Mouse (Mus musculus) ES-Bruce4 (cell line): ENCODE measurements around the gene Nol4l. TPM values are rescaled to one million over a fixed set of nuclear protein-coding genes. Genes with fewer than 3 reads are reported as not detected.

Experiments
- H3K27ac ChIP-seq: 2 replicates; pipeline ENCODE4 v1.5.1; 2012; ENCODE audit warnings: low read length, inconsistent platforms; ENCODE audit not compliant: insufficient read depth
- H3K27me3 ChIP-seq: 2 replicates; pipeline ENCODE4 v1.6.1; 2012; ENCODE audit warnings: mild to moderate bottlenecking, low read length, inconsistent platforms; ENCODE audit not compliant: control insufficient read depth, poor library complexity, insufficient read depth, severe bottlenecking
- H3K36me3 ChIP-seq: 2 replicates; pipeline ENCODE4 v1.6.1; 2012; ENCODE audit warnings: inconsistent platforms, mild to moderate bottlenecking, low read length, moderate library complexity; ENCODE audit not compliant: control insufficient read depth, poor library complexity, insufficient read depth, severe bottlenecking
- H3K4me1 ChIP-seq: one replicate; pipeline ENCODE4 v1.8.1; 2011; ENCODE audit warnings: low read length; ENCODE audit not compliant: control insufficient read depth, insufficient read depth
- H3K4me3 ChIP-seq: 2 replicates; pipeline ENCODE4 v1.5.1; 2011; ENCODE audit warnings: low read depth, mild to moderate bottlenecking, low read length
- H3K9ac ChIP-seq: 2 replicates; pipeline ENCODE4 v1.6.1; 2012; ENCODE audit warnings: low read depth, mild to moderate bottlenecking, inconsistent platforms; ENCODE audit not compliant: poor library complexity, severe bottlenecking
- H3K9me3 ChIP-seq: replicated peaks from 2 replicates; pipeline ENCODE4 v1.6.1; 2012; ENCODE audit warnings: mild to moderate bottlenecking, low read length, inconsistent platforms; ENCODE audit not compliant: control insufficient read depth, poor library complexity, insufficient read depth, severe bottlenecking
- CTCF ChIP-seq: IDR thresholded peaks from one replicate; pipeline ENCODE4 v1.8.1; 2011; ENCODE audit warnings: low read depth, low read length
- EP300 ChIP-seq: IDR thresholded peaks from 2 replicates; pipeline ENCODE4 v1.6.1; 2011; ENCODE audit warnings: low read depth, low read length; ENCODE audit not compliant: insufficient read depth
- POLR2A ChIP-seq: IDR thresholded peaks from one replicate; pipeline ENCODE4 v1.8.1; 2011; ENCODE audit warnings: low read length; ENCODE audit not compliant: insufficient read depth
- polyA plus RNA-seq: library from polyadenylated mRNA; stranded (reverse); fragments of >200 nt; gene quantifications from 2 replicates; pipeline ENCODE4 v1.2.4, GENCODE M21; 2011; ENCODE audit warnings: low read depth; ENCODE audit not compliant: missing spikeins, insufficient read depth, insufficient read length

Gene Nol4l
- polyA plus RNA-seq, 1 experiment = 11.5 TPM

GRCm38 (mm10) chr2:153470983-153471382, 58.8 kb downstream of the Nol4l start:
- Histone ChIP-seq H3K4me1 (peaks cover 2% of the 10 kb centered on the region), H3K9ac (no peak overlapping the region), H3K4me3 (no peak overlapping the region), H3K27me3 (no peaks in the 10 kb centered on the region), H3K27ac (no peak overlapping the region), H3K36me3 (no peaks in the 10 kb centered on the region), H3K9me3 (no peaks in the 10 kb centered on the region)
- TF ChIP-seq POLR2A (no peak), EP300 (no peak), CTCF (no peak)

GRCm38 (mm10) chr2:153469764-153470163, 60.0 kb downstream of the Nol4l start:
- H3K9ac ChIP-seq = no peak overlapping the region
- TF ChIP-seq CTCF = no peak
- TF ChIP-seq POLR2A = no peak
- TF ChIP-seq EP300 = no peak
- H3K4me3 ChIP-seq = no peak overlapping the region
- H3K36me3 ChIP-seq = no peaks in the 10 kb centered on the region
- H3K27me3 ChIP-seq = no peaks in the 10 kb centered on the region
- H3K4me1 ChIP-seq = peaks cover 2% of the 10 kb centered on the region
- no peak overlapping the region for H3K27ac ChIP-seq
- H3K9me3 ChIP-seq = no peaks in the 10 kb centered on the region

- Histone ChIP-seq H3K36me3 (no peaks in the 10 kb centered on the region), H3K4me1 (peaks cover 2% of the 10 kb centered on the region), H3K9me3 (no peaks in the 10 kb centered on the region), H3K27ac (no peak overlapping the region), H3K4me3 (no peak overlapping the region), H3K9ac (no peak overlapping the region), H3K27me3 (no peaks in the 10 kb centered on the region)
- no peak for TF ChIP-seq EP300
- TF ChIP-seq CTCF = no peak
- TF ChIP-seq POLR2A = no peak
Measured at GRCm38 (mm10) chr2:153469317-153469716, 60.5 kb downstream of the Nol4l start.

- Histone ChIP-seq H3K27me3 (no peaks in the 10 kb centered on the region), H3K36me3 (no peaks in the 10 kb centered on the region), H3K4me3 (no peak overlapping the region), H3K9me3 (no peaks in the 10 kb centered on the region), H3K4me1 (peaks cover 2% of the 10 kb centered on the region), H3K9ac (no peak overlapping the region), H3K27ac (no peak overlapping the region)
- TF ChIP-seq EP300 (no peak), CTCF (no peak), POLR2A (no peak)
Measured at GRCm38 (mm10) chr2:153467372-153467771, 62.4 kb downstream of the Nol4l start.

GRCm38 (mm10) chr2:153463257-153463656, 66.5 kb downstream of the Nol4l start:
- no peaks in the 10 kb centered on the region for H3K4me1 ChIP-seq
- no peaks in the 10 kb centered on the region for H3K27me3 ChIP-seq
- H3K27ac ChIP-seq = no peak overlapping the region
- no peak overlapping the region for H3K4me3 ChIP-seq
- no peaks in the 10 kb centered on the region for H3K36me3 ChIP-seq
- TF ChIP-seq CTCF (peak; percentile 3), POLR2A (no peak), EP300 (no peak)
- no peak overlapping the region for H3K9ac ChIP-seq
- H3K9me3 ChIP-seq = no peaks in the 10 kb centered on the region

- no peaks in the 10 kb centered on the region for H3K9me3 ChIP-seq
- no peak for TF ChIP-seq EP300
- TF ChIP-seq CTCF = no peak
- no peak for TF ChIP-seq POLR2A
- no peaks in the 10 kb centered on the region for H3K27me3 ChIP-seq
- no peaks in the 10 kb centered on the region for H3K36me3 ChIP-seq
- H3K4me1 ChIP-seq = no peaks in the 10 kb centered on the region
- no peak overlapping the region for H3K27ac ChIP-seq
- no peak overlapping the region for H3K4me3 ChIP-seq
- no peak overlapping the region for H3K9ac ChIP-seq
Measured at GRCm38 (mm10) chr2:153458022-153458441, 71.7 kb downstream of the Nol4l start.
